Mouse (Mus musculus) heart, postnatal 0 days (tissue): ENCODE measurements around the gene Zfp865.

Experiments used
- CTCF ChIP-seq: IDR thresholded peaks from 2 replicates; pipeline ENCODE4 v1.5.1; 2016; ENCODE audit warnings: antibody characterized with exemption, control low read depth, low read depth
- EP300 ChIP-seq: IDR thresholded peaks from 2 replicates; pipeline ENCODE4 v1.6.1; 2016; ENCODE audit warnings: antibody characterized with exemption, low read depth

DNA sequence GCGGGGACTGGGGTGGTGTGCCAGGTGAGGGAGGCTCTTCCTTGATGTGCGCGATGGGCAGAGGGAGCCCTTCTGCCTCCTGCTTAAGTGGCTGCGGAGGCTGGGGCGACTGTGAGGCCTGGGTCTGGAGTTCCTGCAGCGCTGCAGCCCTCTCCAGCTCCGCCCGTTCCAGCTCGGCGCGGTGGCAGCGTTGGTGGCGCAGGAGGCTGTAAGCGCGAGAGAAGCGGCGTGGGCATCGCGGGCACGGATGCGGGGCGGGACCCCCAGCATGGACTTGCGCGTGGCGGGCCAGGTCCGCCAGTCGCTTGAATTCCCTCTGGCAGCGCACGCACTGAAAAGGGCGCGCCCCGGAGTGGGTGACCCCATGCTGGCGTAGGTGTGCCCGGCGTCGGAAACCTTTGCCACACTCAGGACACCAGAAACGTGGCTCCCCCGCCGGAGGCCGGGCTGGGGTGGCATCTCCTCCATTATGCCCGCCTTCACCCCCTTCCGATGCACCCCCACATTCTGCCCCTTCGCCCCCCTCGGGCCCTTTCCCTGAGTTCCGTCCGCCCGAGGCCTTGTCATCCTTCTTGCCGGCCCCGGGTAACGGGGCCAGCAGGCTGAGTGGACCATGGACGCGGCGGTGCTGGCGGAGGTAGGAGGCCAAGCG, 26.7 kb upstream of the Zfp865 start:
- no peak for TF ChIP-seq CTCF
- no peak for TF ChIP-seq EP300
